Mouse (Mus musculus) bone marrow, adult 2 months (tissue): ENCODE results near the gene Zfp626.

ENCODE experiments used
- CTCF ChIP-seq: fragments of 200-500 bp; IDR thresholded peaks from 2 replicates; pipeline ENCODE4 v1.5.1; 2011; ENCODE audit warnings: low read length, control low read depth; ENCODE audit not compliant: control insufficient read depth, insufficient read depth
- POLR2A ChIP-seq: fragments of 200-500 bp; IDR thresholded peaks from 2 replicates; pipeline ENCODE4 v1.6.1; 2011; ENCODE audit warnings: low read depth, mild to moderate bottlenecking, control low read depth, low read length, borderline replicate concordance; ENCODE audit not compliant: control insufficient read depth

- TF ChIP-seq POLR2A, result no peak
- TF ChIP-seq CTCF, result no peak
These were observed 30.9 kb downstream of the Zfp626 start for GRCm38 (mm10) chr7:27837896-27838295.
